Mouse (Mus musculus): ENCODE data around the gene Fbxl17.

DNA sequence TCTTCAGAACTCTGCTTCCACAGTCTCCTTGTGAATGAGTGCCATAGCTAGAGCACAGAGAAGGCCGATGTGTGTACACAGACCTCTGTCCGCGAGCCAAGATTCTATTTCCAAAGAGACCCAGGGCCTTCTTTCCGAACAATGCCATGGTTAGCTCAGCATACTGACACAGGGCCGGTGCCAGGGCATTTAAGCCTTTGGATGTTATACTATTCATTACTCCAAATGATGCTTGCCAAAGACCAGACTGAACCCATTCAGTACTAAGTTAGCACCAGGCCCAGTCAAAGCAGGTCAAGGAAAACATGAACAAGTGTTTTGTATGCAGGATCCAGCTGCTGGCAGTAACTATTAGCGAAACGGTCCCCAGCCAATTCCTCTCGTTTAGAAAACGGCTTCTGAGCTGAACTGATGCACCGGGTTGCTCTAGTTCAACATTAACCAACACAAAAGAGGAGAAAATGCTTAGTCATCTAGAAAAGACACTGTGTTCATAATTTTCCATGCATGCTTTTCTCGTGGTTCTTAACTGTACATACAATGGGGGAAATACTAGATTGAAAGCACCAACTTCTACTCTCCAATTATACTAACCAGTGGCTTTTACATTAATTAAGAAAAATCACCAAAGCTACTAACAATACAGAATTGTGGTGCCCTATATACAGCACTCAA, 214.4 kb downstream of the Fbxl17 start:
- TF ChIP-seq CTCF (IDR thresholded peaks at IDR 0.05; ENCODE audit: low read depth): no peak
- no peak for TF ChIP-seq EP300 (IDR thresholded peaks at IDR 0.05; ENCODE audit: low read depth)
